Mouse (Mus musculus): ENCODE results near the gene Gm21671. TPM values are rescaled to one million over a fixed set of nuclear protein-coding genes. Genes with fewer than 3 reads are reported as not detected.
"Not testable (repeated sequence)": the region's sequence is repeated elsewhere in the genome, so short reads cannot be mapped to it uniquely, and the experiment has no call there.

Gm21671 gene
- not detected for total RNA-seq (2021)
- long read RNA-seq, experiment 1: 0 reads
- long read RNA-seq, experiment 2: 0 reads

GRCm38 (mm10) chr5:25954317-25954716 is at the start of gene Gm21671:
Gene Gm21671 (minus strand): TSS chr5:25954417.
- DNase-seq: not testable (repeated sequence)

- DNase-seq: not testable (repeated sequence)
Measured at GRCm38 (mm10) chr5:25988550-25988949, 34.3 kb upstream of the Gm21671 start, which contains the start of gene Gm21698. Gene Gm21698 (minus strand): TSS chr5:25988650.

- not testable (repeated sequence) for DNase-seq
Measured at GRCm38 (mm10) chr5:25972563-25972962, 18.3 kb upstream of the Gm21671 start, which contains the start of gene Gm21680. Gene Gm21680 (minus strand): TSS chr5:25972663.

GRCm38 (mm10) chr5:25957050-25957449 is 2.8 kb upstream of the Gm21671 start:
- not testable (repeated sequence) for DNase-seq

- not testable (repeated sequence) for DNase-seq
Measured at GRCm38 (mm10) chr5:25956611-25957010, 2.4 kb upstream of the Gm21671 start.

- not testable (repeated sequence) for DNase-seq
Measured at GRCm38 (mm10) chr5:25945391-25945790, 8.8 kb downstream of the Gm21671 start.

GRCm38 (mm10) chr5:25942281-25942680 is 11.9 kb downstream of the Gm21671 start, which contains the start of gene Gm21663:
Gene Gm21663 (minus strand): TSS chr5:25942381.
- DNase-seq: not testable (repeated sequence)

Other genes with a start within 250 kb of the Gm21671 start
- gene Xrcc2, start 248.6 kb downstream of the Gm21671 start, total RNA-seq (2021): 1 to 10 TPM; 2.9 to 4.4 TPM
- gene Actr3b, start 194.4 kb downstream of the Gm21671 start, total RNA-seq (2021): 1 to 10 TPM in 1 of 2 experiments, under 1 TPM in 1; 0.93 to 1.5 TPM
- not detected for gene Gm21663, start 12.0 kb downstream of the Gm21671 start, total RNA-seq (2021)
- gene Gm21680, start 18.2 kb upstream of the Gm21671 start, total RNA-seq (2021): not detected
- not detected for gene Gm21698, start 34.2 kb upstream of the Gm21671 start, total RNA-seq (2021)
- not detected for gene Gm1979, start 50.4 kb upstream of the Gm21671 start, total RNA-seq (2021)
- not detected for gene Gm5862, start 68.5 kb upstream of the Gm21671 start, total RNA-seq (2021)
- not detected for gene Speer4a, start 85.1 kb upstream of the Gm21671 start, total RNA-seq (2021)
- not detected for gene Gm7347, start 104.2 kb upstream of the Gm21671 start, total RNA-seq (2021)
- gene Gm10471, start 134.9 kb upstream of the Gm21671 start, total RNA-seq (2021): not detected
- gene 5031410I06Rik, start 150.9 kb upstream of the Gm21671 start, total RNA-seq (2021): not detected
- gene Gm10220, start 167.0 kb upstream of the Gm21671 start, total RNA-seq (2021): not detected